18 mouse cellular contexts compared by ENCODE assay signal in the genomic region with DNA sequence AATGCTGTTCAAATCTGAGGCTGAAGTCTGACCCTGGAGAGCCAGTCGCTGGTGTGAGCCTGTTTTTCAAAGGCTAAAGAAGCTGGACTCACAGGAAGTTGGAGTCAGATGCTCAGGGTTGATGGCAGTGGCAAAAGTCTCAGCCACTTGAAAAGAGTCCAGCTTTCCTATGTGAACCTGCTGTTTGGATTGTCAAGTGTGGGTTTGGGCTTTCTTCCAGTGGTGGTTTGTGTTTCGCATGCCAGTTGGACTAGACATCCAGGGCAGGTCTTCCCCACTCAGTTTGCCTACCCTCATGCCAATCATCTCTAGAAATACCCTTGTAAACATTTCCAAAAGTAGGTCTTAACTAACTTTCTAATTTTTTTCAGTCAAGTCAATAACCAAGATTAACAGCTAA.
DNase-seq lines count a peak whose midpoint lies in the region; TF ChIP-seq lines count a peak whose summit lies in the region.
"Had no signal": no experiment of that assay in that cellular context is flagged by ENCODE, and none has a peak within 500 bp of the region (broad histone marks: within the 10 kb centered on the region; RNA-seq: fewer than 3 reads in every experiment).

No protein-coding gene starts in this region.

- TF ChIP-seq CTCF in left cerebral cortex, adult 2 months (IDR thresholded peaks at IDR 0.05) = no peak
- TF ChIP-seq CTCF in layer of hippocampus, adult 2 months (conservative IDR thresholded peaks at IDR 0.05) = no peak

- H3K27ac ChIP-seq in left cerebral cortex, adult 2 months = no peak overlapping the region
- no peak overlapping the region for H3K27ac ChIP-seq in layer of hippocampus, adult 2 months
- H3K27ac ChIP-seq: embryonic facial prominence, embryonic 10.5 days; embryonic facial prominence, embryonic 12.5 days; forebrain, embryonic 13.5 days; forebrain, embryonic 15.5 days had no signal

- peak; percentile 16 to 41 for DNase-seq in cerebellum, postnatal 14 days
- no peak for DNase-seq in cerebellum, postnatal 36 days
- DNase-seq in left cerebral cortex, postnatal 4 days = peak; percentile 0
- no peak for DNase-seq in left cerebral cortex, adult 2 months (ENCODE audit: extremely low spot score in 1 of 2, low spot score in 2 of 2)
- peak; percentile 72 for DNase-seq in Muller cell, postnatal 12 days (ENCODE audit: inconsistent ontology term)
- DNase-seq in layer of hippocampus, adult 2 months (ENCODE audit: low spot score in 2 of 2) = no peak
- DNase-seq: adrenal gland, adult 8-10 months; adrenal gland, postnatal 14 days; adrenal gland, postnatal 36 days; cerebellum, adult 11-12 months; cerebellum, adult 2 months; cerebellum, adult 9-10 months; cerebellum, postnatal 25 days; forebrain, postnatal 0 days had no signal

- H3K4me3 ChIP-seq in left cerebral cortex, adult 2 months = no peak overlapping the region
- no peak overlapping the region for H3K4me3 ChIP-seq in layer of hippocampus, adult 2 months
- H3K4me3 ChIP-seq: embryonic facial prominence, embryonic 10.5 days; embryonic facial prominence, embryonic 12.5 days; forebrain, embryonic 13.5 days; forebrain, embryonic 15.5 days had no signal

- intact Hi-C loops in left cerebral cortex, postnatal 4 days (cut with DNase I) = no loop called here
- intact Hi-C loops in left cerebral cortex, adult 2 months (cut with DNase I) = no loop called here

Comparison
In these comparisons a context has a peak if more than half of its experiments do, and no peak if none do; other contexts are left out.
1. DNase-seq: peak in cerebellum, postnatal 14 days (2 of 2), left cerebral cortex, postnatal 4 days (single experiment) and Muller cell, postnatal 12 days (single experiment); none in cerebellum, postnatal 36 days (0 of 2), left cerebral cortex, adult 2 months (0 of 2) and layer of hippocampus, adult 2 months (0 of 2).